Comparison of ENCODE assay signal across 17 mouse cellular contexts in the genomic region with DNA sequence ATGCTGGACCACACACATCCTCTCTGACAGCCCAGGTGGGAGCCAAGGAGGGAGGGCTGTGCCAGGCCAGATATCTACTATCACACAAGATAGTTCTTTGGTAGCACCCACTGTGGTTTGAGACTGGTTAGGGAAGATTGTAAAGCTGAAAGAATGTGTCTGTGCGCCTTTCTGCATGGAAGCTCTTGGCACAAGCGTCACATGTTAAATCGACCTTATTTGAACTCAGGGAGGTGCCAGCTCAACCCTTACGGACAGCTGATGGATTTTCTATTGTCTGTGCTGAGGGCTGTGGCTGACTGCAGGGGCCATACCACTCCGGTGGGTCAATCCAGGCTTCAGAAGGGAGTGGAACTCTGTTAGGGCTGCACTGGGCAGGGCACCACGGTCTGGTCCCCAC. TPM values are rescaled to one million over a fixed set of nuclear protein-coding genes. Genes with fewer than 3 reads are reported as not detected.
DNase-seq lines count a peak whose midpoint lies in the region; ATAC-seq and TF ChIP-seq lines count a peak whose summit lies in the region.
"Had no signal": no experiment of that assay in that cellular context is flagged by ENCODE, and none has a peak within 500 bp of the region (broad histone marks: within the 10 kb centered on the region; RNA-seq: fewer than 3 reads in every experiment).

No protein-coding gene starts in this region.

- peaks cover 40% of the 10 kb centered on the region for H3K4me1 ChIP-seq in hindbrain, embryonic 10.5 days (replicated peaks)
- peaks cover 25% of the 10 kb centered on the region for H3K4me1 ChIP-seq in hindbrain, embryonic 16.5 days (ENCODE audit: control insufficient read depth, insufficient read depth, low read depth, low read length)
- no peaks in the 10 kb centered on the region for H3K4me1 ChIP-seq in lung, postnatal 0 days (ENCODE audit: insufficient read depth, low read depth, low read length)
- H3K4me1 ChIP-seq in cortical plate, adult 2 months (ENCODE audit: control insufficient read depth, insufficient read depth, low read length) = peaks cover 20% of the 10 kb centered on the region
- H3K4me1 ChIP-seq: megakaryocyte, embryonic 14.5 days had no signal

- H3K9me3 ChIP-seq in hindbrain, embryonic 10.5 days = no peaks in the 10 kb centered on the region
- no peaks in the 10 kb centered on the region for H3K9me3 ChIP-seq in hindbrain, embryonic 16.5 days (ENCODE audit: control insufficient read depth, low read length)
- H3K9me3 ChIP-seq in lung, postnatal 0 days (ENCODE audit: low read length) = no peaks in the 10 kb centered on the region
- H3K9me3 ChIP-seq: embryonic facial prominence, embryonic 13.5 days; heart, embryonic 10.5 days; kidney, embryonic 15.5 days; megakaryocyte, embryonic 14.5 days had no signal

- no peak for TF ChIP-seq EP300 in lung, postnatal 0 days (IDR thresholded peaks at IDR 0.05)

- H3K36me3 ChIP-seq in hindbrain, embryonic 10.5 days = peaks cover 97% of the 10 kb centered on the region
- H3K36me3 ChIP-seq in hindbrain, embryonic 16.5 days (ENCODE audit: control insufficient read depth, insufficient read depth, low read length) = peaks cover 11% of the 10 kb centered on the region
- H3K36me3 ChIP-seq in lung, postnatal 0 days (ENCODE audit: insufficient read depth, low read length) = no peaks in the 10 kb centered on the region
- H3K36me3 ChIP-seq: embryonic facial prominence, embryonic 13.5 days; heart, embryonic 10.5 days; kidney, embryonic 15.5 days had no signal

- no peak for TF ChIP-seq POLR2A in cortical plate, adult 2 months (IDR thresholded peaks at IDR 0.05; ENCODE audit: extremely low read depth, insufficient read depth, low read length)

- H3K27me3 ChIP-seq in hindbrain, embryonic 10.5 days (ENCODE audit: insufficient read depth, poor library complexity, severe bottlenecking) = no peaks in the 10 kb centered on the region
- no peaks in the 10 kb centered on the region for H3K27me3 ChIP-seq in hindbrain, embryonic 16.5 days (replicated peaks; ENCODE audit: control insufficient read depth, insufficient read depth, low read length)
- H3K27me3 ChIP-seq in lung, postnatal 0 days (replicated peaks; ENCODE audit: insufficient read depth, low read length) = no peaks in the 10 kb centered on the region

- WGBS in hindbrain, embryonic 10.5 days = 49% methylated on average over 6 of the region's 6 CpGs
- 40% methylated on average over 6 of the region's 6 CpGs for WGBS in hindbrain, embryonic 16.5 days
- WGBS in lung, postnatal 0 days = 49% methylated on average over 6 of the region's 6 CpGs

- no peak overlapping the region for H3K4me2 ChIP-seq in hindbrain, embryonic 16.5 days (ENCODE audit: low read length)
- H3K4me2 ChIP-seq in lung, postnatal 0 days (replicated peaks; ENCODE audit: low read depth, low read length) = no peak overlapping the region
- H3K4me2 ChIP-seq: embryonic facial prominence, embryonic 13.5 days; kidney, embryonic 15.5 days had no signal

- no peak for TF ChIP-seq CTCF in lung, postnatal 0 days (IDR thresholded peaks at IDR 0.05)
- no peak for TF ChIP-seq CTCF in cortical plate, adult 2 months (IDR thresholded peaks at IDR 0.05; ENCODE audit: extremely low read depth, insufficient read depth, low read length)

- no peak for ATAC-seq in hindbrain, embryonic 16.5 days
- ATAC-seq in lung, postnatal 0 days = peak; percentile 46; the same call in 1 of the 2 replicates

- H3K4me3 ChIP-seq in hindbrain, embryonic 10.5 days = no peak overlapping the region
- no peak overlapping the region for H3K4me3 ChIP-seq in hindbrain, embryonic 16.5 days (ENCODE audit: low read length)
- H3K4me3 ChIP-seq in lung, postnatal 0 days (ENCODE audit: low read depth, low read length) = no peak overlapping the region
- H3K4me3 ChIP-seq in cortical plate, adult 2 months (ENCODE audit: insufficient read depth, low read length) = no peak overlapping the region
- H3K4me3 ChIP-seq: embryonic facial prominence, embryonic 13.5 days; heart, embryonic 10.5 days; kidney, embryonic 15.5 days; megakaryocyte, embryonic 14.5 days had no signal

- H3K9ac ChIP-seq in hindbrain, embryonic 16.5 days (ENCODE audit: low read depth, low read length) = no peak overlapping the region
- no peak overlapping the region for H3K9ac ChIP-seq in lung, postnatal 0 days (replicated peaks; ENCODE audit: low read depth)
- H3K9ac ChIP-seq: embryonic facial prominence, embryonic 13.5 days; kidney, embryonic 15.5 days; liver, postnatal 0 days had no signal

- DNase-seq in cerebellum, adult 9-11 months = peak; percentile 37
- DNase-seq in cerebellum, postnatal 4 days (ENCODE audit: low spot score in 2 of 2) = no peak
- DNase-seq in hindbrain, embryonic 10.5 days (ENCODE audit: low spot score) = no peak
- DNase-seq in lung, postnatal 0 days (ENCODE audit: low spot score) = no peak
- DNase-seq in lung, postnatal 4 days = no peak
- DNase-seq in frontal cortex, postnatal 25 days (ENCODE audit: low spot score in 2 of 2) = no peak
- DNase-seq: adrenal gland, adult 8-10 months; gastrocnemius, postnatal 36 days; liver, postnatal 0 days; thymus, postnatal 14 days had no signal

- peak overlapping the region; percentile 76 for H3K27ac ChIP-seq in hindbrain, embryonic 10.5 days
- H3K27ac ChIP-seq in hindbrain, embryonic 16.5 days (ENCODE audit: low read depth, low read length) = no peak overlapping the region
- H3K27ac ChIP-seq in lung, postnatal 0 days (ENCODE audit: low read length) = no peak overlapping the region
- peak overlapping the region; percentile 76 for H3K27ac ChIP-seq in cortical plate, adult 2 months (ENCODE audit: insufficient read depth, low read length)
- H3K27ac ChIP-seq: embryonic facial prominence, embryonic 13.5 days; heart, embryonic 10.5 days; kidney, embryonic 15.5 days; stomach, postnatal 0 days had no signal

RNA-seq across cellular contexts. Expression of gene Wscd1, which starts 22.3 kb away (rescaled TPM):
- 52.4 and 69.5 TPM in 2 replicates for polyA plus RNA-seq in hindbrain, embryonic 10.5 days (2016; fragmentation: Nextera tagmentation; extraction: Ambion mirVana)
- polyA plus RNA-seq in hindbrain, embryonic 16.5 days (2015; fragmentation: Nextera tagmentation; extraction: Ambion mirVana) = 98.8 and 106 TPM in 2 replicates
- polyA plus RNA-seq in lung, postnatal 0 days (2015; fragmentation: Nextera tagmentation; extraction: Ambion mirVana) = 14.6 and 15.4 TPM in 2 replicates
- 66.6 TPM in 2 replicates for polyA plus RNA-seq in cortical plate, adult 2 months (2012; rRNA removed)

Comparison
In these comparisons a context has a peak if more than half of its experiments do, and no peak if none do; other contexts are left out.
1. H3K27ac ChIP-seq: peak in hindbrain, embryonic 10.5 days (single experiment) and cortical plate, adult 2 months (single experiment); none in hindbrain, embryonic 16.5 days (single experiment) and lung, postnatal 0 days (single experiment).